Mouse (Mus musculus): ENCODE measurements around the gene Lmbrd2.
"Not testable (repeated sequence)": the region's sequence is repeated elsewhere in the genome, so short reads cannot be mapped to it uniquely, and the experiment has no call there.

Lmbrd2 gene

GRCm38 (mm10) chr15:9134891-9135507, 5.4 kb upstream of the Lmbrd2 start:
- DNase-seq = peak; percentile 24

- peak; percentile 20 for DNase-seq
Measured at GRCm38 (mm10) chr15:9139447-9139846, 903 bp upstream of the Lmbrd2 start.

DNA sequence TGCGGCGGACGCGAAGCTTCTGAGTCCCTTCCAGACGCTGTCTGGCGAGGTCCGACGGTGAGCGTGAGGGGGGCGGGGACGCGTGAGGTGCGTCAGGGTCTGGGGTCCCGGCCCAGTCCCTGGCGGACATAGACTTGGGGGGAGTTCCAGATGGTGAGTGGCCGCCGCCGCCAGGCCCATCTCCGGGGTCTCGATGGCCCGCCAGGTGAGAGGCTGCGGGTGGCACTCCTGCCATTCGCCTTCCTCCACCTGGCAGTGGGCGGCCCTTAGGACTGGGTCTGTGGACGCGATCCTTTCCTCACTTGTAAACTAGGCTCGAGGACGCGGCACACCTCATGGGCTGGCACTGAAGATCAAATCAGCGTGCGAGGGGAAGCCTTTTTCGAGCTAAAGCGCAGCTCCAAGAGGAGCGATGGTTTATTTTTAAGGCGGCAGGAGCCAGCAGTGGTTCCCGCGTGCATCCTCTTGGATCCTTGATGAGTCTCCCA, 378 bp downstream of the Lmbrd2 start:
- DNase-seq = peak; percentile 65

DNA sequence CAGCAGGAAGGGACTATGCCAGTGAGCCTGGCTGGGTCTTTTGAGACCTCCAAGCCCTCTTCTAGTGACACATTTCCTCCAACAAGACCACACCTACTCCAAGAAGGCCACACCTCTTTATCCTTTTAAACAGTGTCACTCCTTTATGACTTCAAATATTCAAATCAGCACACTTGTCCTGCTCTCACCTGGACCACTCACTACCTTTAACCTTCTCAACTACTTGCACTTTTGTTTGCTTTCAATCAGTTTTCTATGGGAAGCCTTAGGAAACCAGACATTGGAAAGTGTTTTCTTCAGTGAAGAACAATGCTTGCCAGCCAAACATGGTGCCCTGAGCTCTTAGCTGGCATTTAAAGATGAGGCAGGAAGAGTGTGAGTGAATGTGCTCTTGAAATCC, 15.0 kb downstream of the Lmbrd2 start, which contains the start of gene Skp2:
TSS of gene Skp2 (minus strand) at position 101 of the 400 bp plus-strand sequence.
- DNase-seq = no peak

GRCm38 (mm10) chr15:9162557-9163070, 22.3 kb downstream of the Lmbrd2 start:
- DNase-seq = no peak

GRCm38 (mm10) chr15:9164125-9164524, 23.8 kb downstream of the Lmbrd2 start:
- DNase-seq = peak; percentile 4

DNA sequence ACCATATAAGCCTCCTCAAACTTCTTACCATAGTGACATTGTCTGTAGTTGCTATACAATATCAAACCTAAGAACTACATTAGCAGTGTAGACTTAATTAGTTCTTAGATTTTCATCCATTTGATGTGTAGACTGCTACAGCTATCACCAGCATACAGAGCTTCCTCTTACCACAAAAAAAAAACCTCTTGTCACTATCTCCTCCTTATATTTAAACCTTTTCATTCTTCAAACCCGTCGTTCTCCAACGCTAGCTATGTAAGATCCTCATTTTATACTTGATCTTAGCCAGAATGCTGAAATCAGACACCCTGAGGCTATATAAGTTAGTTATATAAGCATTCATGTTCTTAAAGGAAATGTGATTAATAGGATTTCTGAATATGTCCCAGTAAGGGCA, 36.7 kb downstream of the Lmbrd2 start:
- no peak for DNase-seq

DNA sequence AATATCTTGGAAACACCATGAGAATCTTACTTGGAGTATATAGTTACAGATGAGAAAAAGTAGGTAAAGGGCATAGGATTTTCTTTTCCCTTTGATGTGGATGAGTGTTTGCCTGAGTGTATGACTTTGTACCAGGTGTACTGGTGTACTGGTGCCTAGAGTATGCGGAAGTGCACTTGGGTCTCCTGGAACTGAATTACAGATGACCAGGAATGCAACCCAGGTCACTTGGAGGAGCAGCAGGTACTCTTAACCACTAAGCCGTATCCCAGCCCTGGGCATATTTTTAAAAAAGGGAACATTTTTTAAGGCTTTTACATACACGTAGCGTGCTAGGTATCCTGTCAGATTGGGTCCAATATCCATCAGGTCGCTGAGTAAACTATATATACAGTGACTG, 43.6 kb downstream of the Lmbrd2 start:
- no peak for DNase-seq

DNA sequence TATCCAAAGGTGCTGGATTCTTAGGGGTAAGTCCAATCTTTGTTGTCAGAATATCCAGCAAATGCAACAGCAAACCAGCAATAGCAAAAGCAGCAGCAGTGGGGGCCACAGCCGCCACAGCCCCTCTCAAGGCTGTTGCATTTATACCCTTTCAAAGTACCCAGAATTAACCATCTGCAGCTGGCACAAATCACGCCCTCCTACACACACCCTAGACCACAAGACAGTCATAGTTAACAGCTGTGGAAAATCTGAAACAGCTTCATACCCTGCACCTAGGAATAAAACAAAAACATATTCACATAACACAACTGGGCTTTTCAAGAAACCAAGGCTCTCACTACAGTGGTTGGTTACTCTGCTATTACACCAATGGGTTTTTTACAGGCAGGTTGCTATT, 49.4 kb downstream of the Lmbrd2 start:
- no peak for DNase-seq

- DNase-seq = peak; percentile 7
Measured at GRCm38 (mm10) chr15:9192685-9193084, 52.3 kb downstream of the Lmbrd2 start.

GRCm38 (mm10) chr15:9198421-9198820, 58.1 kb downstream of the Lmbrd2 start:
- no peak for DNase-seq

GRCm38 (mm10) chr15:9211891-9212290, 71.5 kb downstream of the Lmbrd2 start:
- DNase-seq = no peak

- DNase-seq = not testable (repeated sequence)
Measured at GRCm38 (mm10) chr15:9213026-9213425, 72.7 kb downstream of the Lmbrd2 start.

- not testable (repeated sequence) for DNase-seq
Measured at GRCm38 (mm10) chr15:9213431-9213830, 73.1 kb downstream of the Lmbrd2 start.

GRCm38 (mm10) chr15:9216446-9216845, 76.1 kb downstream of the Lmbrd2 start:
- DNase-seq = no peak

GRCm38 (mm10) chr15:9230917-9231316, 90.6 kb downstream of the Lmbrd2 start:
- DNase-seq = not testable (repeated sequence)

GRCm38 (mm10) chr15:9246345-9246744, 106.0 kb downstream of the Lmbrd2 start:
- DNase-seq = no peak
